9 mouse cellular contexts compared by ENCODE assay signal in the genomic region with DNA sequence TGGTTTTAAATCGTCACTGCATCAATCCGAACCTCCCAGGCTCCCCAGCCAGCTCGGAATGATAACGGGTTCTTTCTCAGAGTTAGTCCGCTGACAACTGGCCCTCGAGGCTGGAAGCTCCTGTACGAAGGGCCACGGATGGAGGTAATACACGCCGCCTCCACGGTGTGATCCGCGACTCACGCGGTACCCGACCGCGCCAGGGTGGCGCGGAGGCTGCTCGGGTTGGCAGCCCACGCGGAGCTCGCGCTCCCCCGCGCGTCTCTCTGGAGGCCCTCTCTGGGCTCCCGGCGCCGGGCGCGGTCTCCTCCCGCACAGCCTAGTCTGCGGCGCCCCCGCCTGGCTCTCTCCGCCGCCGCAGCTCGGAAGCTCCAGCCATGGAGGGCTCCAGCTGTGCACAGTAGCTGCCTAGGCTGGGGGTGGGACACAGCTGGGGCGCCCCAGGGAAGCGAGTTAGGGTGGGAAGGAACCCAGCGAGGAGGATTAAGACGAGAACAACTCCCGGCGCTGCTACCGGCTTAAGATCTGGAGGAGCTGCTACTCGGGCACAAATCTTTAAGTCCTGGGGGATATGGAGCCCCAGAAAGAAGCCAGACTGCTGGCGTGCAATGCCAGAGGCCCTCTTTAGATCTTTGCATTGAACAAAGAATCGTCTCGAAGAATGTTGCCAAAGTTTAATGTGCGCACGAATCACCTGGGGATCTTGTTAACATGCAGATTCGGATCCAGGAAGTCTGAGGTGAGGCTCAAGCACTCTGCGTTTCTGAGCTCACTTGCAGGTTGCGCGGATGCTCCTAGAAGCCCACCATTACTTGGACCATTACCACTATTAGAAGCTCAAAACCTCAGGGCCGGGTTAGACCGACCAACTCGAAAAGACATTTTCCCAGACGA. TPM values are rescaled to one million over a fixed set of nuclear protein-coding genes. Genes with fewer than 3 reads are reported as not detected.
DNase-seq lines count a peak whose midpoint lies in the region; ATAC-seq lines count a peak whose summit lies in the region.
"Had no signal": no experiment of that assay in that cellular context is flagged by ENCODE, and none has a peak within 500 bp of the region (broad histone marks: within the 10 kb centered on the region; RNA-seq: fewer than 3 reads in every experiment).

No protein-coding gene starts in this region.

- DNase-seq in right cerebral cortex, adult 18-20 months: peak; percentile 26
- DNase-seq in right cerebral cortex, postnatal 36 days (ENCODE audit: low spot score in 2 of 2): no peak
- peak; percentile 77 for DNase-seq in lung, postnatal 10 days
- DNase-seq in splenic B cell, adult 2 months (ENCODE audit: low read depth, low spot score): peak; percentile 1
- DNase-seq in layer of hippocampus, adult 9-11 months: no peak

- no peak overlapping the region for H3K27ac ChIP-seq in embryonic facial prominence, embryonic 15.5 days (replicated peaks)
- H3K27ac ChIP-seq in heart, embryonic 14.5 days (replicated peaks in 1 of 2; ENCODE audit: control insufficient read depth in 1 of 2, insufficient read depth in 1 of 2, low read depth in 2 of 2, low read length in 2 of 2): peak overlapping the region; percentile 3 to 72; a peak in 2 of 4 replicates
- peak overlapping the region; percentile 91 for H3K27ac ChIP-seq in kidney, embryonic 15.5 days

- H3K9ac ChIP-seq in embryonic facial prominence, embryonic 15.5 days: no peak overlapping the region
- H3K9ac ChIP-seq in heart, embryonic 14.5 days (ENCODE audit: low read length): peak overlapping the region; percentile 72
- H3K9ac ChIP-seq in kidney, embryonic 15.5 days: peak overlapping the region; percentile 50

- no peaks in the 10 kb centered on the region for H3K36me3 ChIP-seq in embryonic facial prominence, embryonic 15.5 days
- no peaks in the 10 kb centered on the region for H3K36me3 ChIP-seq in heart, embryonic 14.5 days (ENCODE audit: control insufficient read depth, insufficient read depth, low read length)
- no peaks in the 10 kb centered on the region for H3K36me3 ChIP-seq in kidney, embryonic 15.5 days
- H3K36me3 ChIP-seq in splenic B cell, adult 2 months (ENCODE audit: control insufficient read depth, insufficient read depth, low read length, poor library complexity, severe bottlenecking): no peaks in the 10 kb centered on the region

- peak; percentile 85 for ATAC-seq in embryonic facial prominence, embryonic 15.5 days (ENCODE audit: insufficient number of reproducible peaks, low FRiP score, low TSS enrichment, low read depth)
- ATAC-seq in heart, embryonic 14.5 days (ENCODE audit: insufficient number of reproducible peaks, insufficient read depth, low FRiP score, low read depth): peak; percentile 79
- ATAC-seq in kidney, embryonic 15.5 days (replicated peaks; ENCODE audit: low FRiP score): peak; percentile 93
- ATAC-seq: Patski had no signal

- peaks cover 17% of the 10 kb centered on the region for H3K4me1 ChIP-seq in embryonic facial prominence, embryonic 15.5 days
- peaks cover 0 to 4% of the 10 kb centered on the region in 2 experiments; a peak in 2 of 4 replicates for H3K4me1 ChIP-seq in heart, embryonic 14.5 days (ENCODE audit: control insufficient read depth in 2 of 2, insufficient read depth in 2 of 2, low read length in 2 of 2)
- peaks cover 44% of the 10 kb centered on the region for H3K4me1 ChIP-seq in kidney, embryonic 15.5 days

- H3K27me3 ChIP-seq in embryonic facial prominence, embryonic 15.5 days: peaks cover 68% of the 10 kb centered on the region
- H3K27me3 ChIP-seq in heart, embryonic 14.5 days (ENCODE audit: control insufficient read depth, insufficient read depth, low read length): peaks cover 65% of the 10 kb centered on the region
- H3K27me3 ChIP-seq in kidney, embryonic 15.5 days: peaks cover 62% of the 10 kb centered on the region
- H3K27me3 ChIP-seq in splenic B cell, adult 2 months (ENCODE audit: control insufficient read depth, insufficient read depth, low read length, poor library complexity, severe bottlenecking): no peaks in the 10 kb centered on the region

- H3K9me3 ChIP-seq in embryonic facial prominence, embryonic 15.5 days (replicated peaks): no peaks in the 10 kb centered on the region
- H3K9me3 ChIP-seq in heart, embryonic 14.5 days (ENCODE audit: control insufficient read depth, low read length): no peaks in the 10 kb centered on the region
- no peaks in the 10 kb centered on the region for H3K9me3 ChIP-seq in kidney, embryonic 15.5 days (replicated peaks)

- H3K4me2 ChIP-seq in embryonic facial prominence, embryonic 15.5 days (replicated peaks): peak overlapping the region; percentile 68
- H3K4me2 ChIP-seq in heart, embryonic 14.5 days (ENCODE audit: low read length): peak overlapping the region; percentile 74
- peak overlapping the region; percentile 70 for H3K4me2 ChIP-seq in kidney, embryonic 15.5 days

- H3K4me3 ChIP-seq in embryonic facial prominence, embryonic 15.5 days (replicated peaks): peak overlapping the region; percentile 41
- peak overlapping the region; percentile 38 to 46 for H3K4me3 ChIP-seq in heart, embryonic 14.5 days (ENCODE audit: control insufficient read depth in 1 of 2, insufficient read depth in 1 of 2, low read depth in 1 of 2, low read length in 2 of 2)
- H3K4me3 ChIP-seq in kidney, embryonic 15.5 days (replicated peaks): peak overlapping the region; percentile 48

- WGBS in embryonic facial prominence, embryonic 15.5 days: 1% methylated on average over 62 of the region's 62 CpGs
- WGBS in heart, embryonic 14.5 days: under 1% methylated on average over 62 of the region's 62 CpGs
- 1% methylated on average over 60 of the region's 62 CpGs for WGBS in kidney, embryonic 15.5 days

RNA-seq across cellular contexts. Expression of gene Mecom, which starts 32.7 kb away (rescaled TPM):
- 8.8 and 9.0 TPM in 2 replicates for polyA plus RNA-seq in embryonic facial prominence, embryonic 15.5 days (2015; fragmentation: Nextera tagmentation; extraction: Ambion mirVana)
- 23.0 and 24.1 TPM in 2 replicates for polyA plus RNA-seq in heart, embryonic 14.5 days (2014; fragmentation: Nextera tagmentation; extraction: Ambion mirVana)
- 66.4 and 72.7 TPM in 2 replicates for polyA plus RNA-seq in kidney, embryonic 15.5 days (2015; fragmentation: Nextera tagmentation; extraction: Ambion mirVana)

Comparison
In these comparisons a context has a peak if more than half of its experiments do, and no peak if none do; other contexts are left out.
1. DNase-seq: peak in right cerebral cortex, adult 18-20 months (single experiment), lung, postnatal 10 days (single experiment) and splenic B cell, adult 2 months (single experiment); none in right cerebral cortex, postnatal 36 days (0 of 2) and layer of hippocampus, adult 9-11 months (single experiment).
2. Peak in every context shown above with its lines, with median percentiles within 50 percentile points of each other: ATAC-seq, H3K4me2 ChIP-seq and H3K4me3 ChIP-seq.